Mouse (Mus musculus) kidney, embryonic 16.5 days (tissue): ENCODE data around the gene Nacc1. TPM values are rescaled to one million over a fixed set of nuclear protein-coding genes. Genes with fewer than 3 reads are reported as not detected.
"Not testable (repeated sequence)": the region's sequence is repeated elsewhere in the genome, so short reads cannot be mapped to it uniquely, and the experiment has no call there.

Experiments
- ATAC-seq: fragments of 200-750 bp; cut with Nextera tagmentation; 2 replicates; pipeline ENCODE4 v1.8.0; 2017; ENCODE audit warnings: moderate TSS enrichment; ENCODE audit not compliant: low FRiP score, low TSS enrichment
- H3K27ac ChIP-seq: fragments of 300-500 bp; sonication (generic); 2 replicates; pipeline ENCODE4 v1.5.1; 2014; ENCODE audit warnings: low read length
- H3K27me3 ChIP-seq: fragments of 300-500 bp; sonication (generic); 2 replicates; pipeline ENCODE4 v1.6.1; 2014; ENCODE audit warnings: low read length, control low read depth, mixed read lengths; ENCODE audit not compliant: insufficient read depth
- H3K36me3 ChIP-seq: fragments of 300-500 bp; sonication (generic); 2 replicates; pipeline ENCODE4 v1.6.1; 2014; ENCODE audit warnings: low read length, control low read depth, mixed read lengths; ENCODE audit not compliant: insufficient read depth
- H3K4me1 ChIP-seq: fragments of 300-500 bp; sonication (generic); 2 replicates; pipeline ENCODE4 v1.6.1; 2014; ENCODE audit warnings: low read length, control low read depth, mixed read lengths; ENCODE audit not compliant: insufficient read depth
- H3K4me2 ChIP-seq: fragments of 300-500 bp; sonication (generic); replicated peaks from 2 replicates; pipeline ENCODE4 v1.6.1; 2014; ENCODE audit warnings: low read depth, low read length
- H3K4me3 ChIP-seq: fragments of 300-500 bp; sonication (generic); 2 replicates; pipeline ENCODE4 v1.5.1; 2014; ENCODE audit warnings: mild to moderate bottlenecking, low read length
- H3K9ac ChIP-seq: fragments of 300-500 bp; sonication (generic); replicated peaks from 2 replicates; pipeline ENCODE4 v1.6.1; 2014; ENCODE audit warnings: low read length
- H3K9me3 ChIP-seq: fragments of 300-500 bp; sonication (generic); 2 replicates; pipeline ENCODE4 v1.6.1; 2016; ENCODE audit warnings: low read length, control low read depth
- WGBS: fragments of 180-500 bp; shearing (Covaris S2); extraction: QIAGEN DNeasy Blood & Tissue Kit; methylation state at CpG from one replicate; pipeline ENCODE4 v1.1.7; 2014; 5-methylcytosine and 5-hydroxymethylcytosine counted together
- polyA plus RNA-seq: library from polyadenylated mRNA; unstranded; fragments of >200 nt; fragmentation: Nextera tagmentation; extraction: Ambion mirVana; gene quantifications from 2 replicates; pipeline ENCODE4 v1.2.1, GENCODE M21; 2015

Gene Nacc1
- polyA plus RNA-seq, 1 experiment from 2014 or later, result 22.5 TPM

DNA sequence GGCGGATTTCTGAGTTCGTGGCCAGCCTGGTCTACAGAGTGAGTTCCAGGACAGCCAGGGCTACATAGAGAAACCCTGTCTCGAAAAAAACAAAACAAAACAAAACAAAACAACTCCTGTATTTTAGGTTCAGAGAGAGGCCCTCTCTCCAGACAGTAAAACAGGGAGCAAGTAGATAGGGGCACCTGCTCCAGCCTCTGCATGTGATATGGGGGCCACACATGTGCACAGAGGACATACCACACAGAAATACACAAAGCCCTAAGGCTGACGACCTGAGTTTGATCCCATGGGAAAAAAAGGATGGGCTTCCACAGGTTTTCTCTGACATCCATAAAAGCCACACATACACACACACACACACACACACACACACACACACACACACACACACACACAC is 64.2 kb downstream of the Nacc1 start:
- not testable (repeated sequence) for H3K4me2 ChIP-seq, H3K27ac ChIP-seq, H3K27me3 ChIP-seq, H3K4me1 ChIP-seq, H3K4me3 ChIP-seq, ATAC-seq, H3K36me3 ChIP-seq, H3K9me3 ChIP-seq, H3K9ac ChIP-seq
- WGBS, result 70% methylated on average over 4 of the region's 4 CpGs

DNA sequence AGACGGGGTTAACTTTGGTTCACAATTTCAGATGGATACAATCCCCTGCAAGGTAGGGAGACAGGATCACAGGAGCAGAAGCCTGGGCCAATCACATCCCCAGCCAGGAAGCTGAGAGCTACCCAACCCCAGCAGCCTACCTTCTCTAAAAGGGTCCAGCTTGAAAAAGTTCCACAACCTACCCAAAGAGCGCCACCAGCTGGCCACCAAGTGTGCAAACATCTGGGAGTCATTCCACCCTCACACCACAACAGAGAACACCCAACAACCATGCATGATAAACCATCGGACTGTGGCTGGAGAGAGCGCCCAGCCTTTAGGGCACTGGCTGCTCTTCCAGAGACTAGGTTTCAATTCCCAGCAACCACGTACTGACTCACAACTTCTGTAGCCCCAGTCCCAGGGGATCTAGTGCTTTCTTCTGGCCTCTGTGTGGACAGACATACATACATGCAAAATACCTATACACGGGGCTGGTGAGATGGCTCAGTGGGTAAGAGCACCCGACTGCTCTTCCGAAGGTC is 66.5 kb downstream of the Nacc1 start:
- Histone ChIP-seq H3K27me3 (peaks cover 5% of the 10 kb centered on the region; the same call in 1 of the 2 replicates), H3K27ac (no peak overlapping the region), H3K4me1 (no peaks in the 10 kb centered on the region), H3K9ac (no peak overlapping the region), H3K36me3 (no peaks in the 10 kb centered on the region), H3K4me2 (no peak overlapping the region), H3K9me3 (no peaks in the 10 kb centered on the region), H3K4me3 (no peak overlapping the region)
- no peak for ATAC-seq
- 76% methylated on average over 8 of the region's 8 CpGs for WGBS

Other genes starting within 250 kb of the Nacc1 start
- 73.5 and 78.0 TPM in 2 replicates for gene Ier2, start 25.0 kb downstream of the Nacc1 start, polyA plus RNA-seq
- gene Trmt1, start 1.6 kb downstream of the Nacc1 start, polyA plus RNA-seq, result 81.5 and 82.9 TPM in 2 replicates
- 7.9 and 8.1 TPM in 2 replicates for gene Lyl1, start 13.6 kb upstream of the Nacc1 start, polyA plus RNA-seq
- 2.3 and 2.8 TPM in 2 replicates for gene G430095P16Rik, start 35.1 kb upstream of the Nacc1 start, polyA plus RNA-seq
- gene Nfix, start 112.5 kb upstream of the Nacc1 start, polyA plus RNA-seq, result 14.8 and 15.9 TPM in 2 replicates
- gene Dand5, start 135.0 kb upstream of the Nacc1 start, polyA plus RNA-seq, result 6.6 and 9.0 TPM in 2 replicates
- 49.7 and 51.6 TPM in 2 replicates for gene Gadd45gip1, start 143.7 kb upstream of the Nacc1 start, polyA plus RNA-seq
- 109 and 114 TPM in 2 replicates for gene Rad23a, start 152.8 kb upstream of the Nacc1 start, polyA plus RNA-seq
- 1,143 and 1,180 TPM in 2 replicates for gene Calr, start 159.1 kb upstream of the Nacc1 start, polyA plus RNA-seq
- 110 and 120 TPM in 2 replicates for gene Farsa, start 169.1 kb upstream of the Nacc1 start, polyA plus RNA-seq
- gene Syce2, start 184.2 kb upstream of the Nacc1 start, polyA plus RNA-seq, result 60.7 and 61.3 TPM in 2 replicates
- 61.2 and 70.4 TPM in 2 replicates for gene Gcdh, start 206.1 kb upstream of the Nacc1 start, polyA plus RNA-seq
- gene Klf1, start 214.1 kb upstream of the Nacc1 start, polyA plus RNA-seq, result 2.4 and 2.8 TPM in 2 replicates
- 10.2 and 10.6 TPM in 2 replicates for gene Dnase2a, start 220.7 kb upstream of the Nacc1 start, polyA plus RNA-seq
- gene Mast1, start 249.5 kb upstream of the Nacc1 start, polyA plus RNA-seq, result 0.34 and 0.54 TPM in 2 replicates